Mouse (Mus musculus): ENCODE results near the gene Gm21988.

DNA sequence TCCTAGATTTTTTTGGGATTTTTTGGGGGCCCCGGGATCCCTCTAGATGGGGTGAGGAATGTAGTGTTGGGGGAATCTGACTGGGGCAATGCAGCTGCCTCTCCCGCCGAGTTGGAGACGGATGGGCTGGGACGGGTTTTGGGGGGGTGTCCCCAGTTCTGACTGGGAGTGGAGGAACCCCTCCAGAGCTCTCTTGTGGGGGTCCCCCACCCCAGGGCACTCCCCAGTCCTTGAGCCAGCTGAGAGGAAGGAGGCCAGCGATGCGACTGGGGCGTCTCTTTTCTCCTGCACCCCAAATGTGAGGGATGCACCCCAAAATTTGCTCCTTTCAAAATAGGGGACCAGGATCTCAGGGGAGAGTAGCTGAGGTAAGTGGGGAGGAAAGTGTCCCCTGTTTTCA is 6.6 kb downstream of the Gm21988 start:
- TF ChIP-seq CTCF (IDR thresholded peaks at IDR 0.05; ENCODE audit: low read depth) (no peak), EP300 (IDR thresholded peaks at IDR 0.05; ENCODE audit: low read depth) (no peak)
